Comparison of ENCODE assay signal across 9 mouse cellular contexts in genomic region chr19:23967156-23967555, GRCm38 (mm10).
A peak's percentile ranks its signal among the peaks of the same experiment; 100 is the strongest.
DNase-seq lines count a peak whose midpoint lies in the region; ATAC-seq and TF ChIP-seq lines count a peak whose summit lies in the region.
"Had no signal": no experiment of that assay in that cellular context is flagged by ENCODE, and none has a peak within 500 bp of the region (broad histone marks: within the 10 kb centered on the region; RNA-seq: fewer than 3 reads in every experiment).

No protein-coding gene starts in this region.

- no peaks in the 10 kb centered on the region for H3K27me3 ChIP-seq in liver, adult 2 months (ENCODE audit: control insufficient read depth, insufficient read depth, low read length)
- H3K27me3 ChIP-seq in liver, embryonic 12.5 days (replicated peaks), result no peaks in the 10 kb centered on the region
- H3K27me3 ChIP-seq in heart, embryonic 11.5 days (ENCODE audit: control insufficient read depth, insufficient read depth, low read length), result no peaks in the 10 kb centered on the region
- no peaks in the 10 kb centered on the region for H3K27me3 ChIP-seq in liver, postnatal 0 days (ENCODE audit: insufficient read depth, low read length)
- H3K27me3 ChIP-seq in kidney, embryonic 16.5 days (ENCODE audit: insufficient read depth, low read length), result no peaks in the 10 kb centered on the region; the same call in 1 of the 2 replicates

- no peak overlapping the region for H3K27ac ChIP-seq in liver, adult 2 months (replicated peaks; ENCODE audit: insufficient read depth, low read depth, low read length)
- H3K27ac ChIP-seq in liver, embryonic 12.5 days, result no peak overlapping the region
- H3K27ac ChIP-seq in heart, embryonic 11.5 days (ENCODE audit: low read depth, low read length), result 0 out of 2 replicates have a peak overlapping the region, but pooled peaks have one; percentile 22
- no peak overlapping the region for H3K27ac ChIP-seq in liver, postnatal 0 days (ENCODE audit: low read depth)
- H3K27ac ChIP-seq in kidney, embryonic 16.5 days (ENCODE audit: low read length), result no peak overlapping the region

- TF ChIP-seq EP300 in liver, postnatal 0 days (IDR thresholded peaks at IDR 0.05; ENCODE audit: low read depth), result no peak

- H3K4me1 ChIP-seq in liver, adult 2 months (ENCODE audit: control insufficient read depth, insufficient read depth, low read length), result no peaks in the 10 kb centered on the region
- no peaks in the 10 kb centered on the region for H3K4me1 ChIP-seq in liver, embryonic 12.5 days
- peaks cover 30% of the 10 kb centered on the region for H3K4me1 ChIP-seq in heart, embryonic 11.5 days (ENCODE audit: control insufficient read depth, insufficient read depth, low read length)
- H3K4me1 ChIP-seq in liver, postnatal 0 days (ENCODE audit: insufficient read depth), result no peaks in the 10 kb centered on the region
- peaks cover 12% of the 10 kb centered on the region for H3K4me1 ChIP-seq in kidney, embryonic 16.5 days (ENCODE audit: insufficient read depth, low read length)

- no peak for TF ChIP-seq POLR2A in liver, adult 2 months (IDR thresholded peaks at IDR 0.05; ENCODE audit: extremely low read depth, insufficient read depth, low read length)

- H3K36me3 ChIP-seq in liver, adult 2 months (ENCODE audit: control insufficient read depth, insufficient read depth, low read length), result no peaks in the 10 kb centered on the region
- no peaks in the 10 kb centered on the region for H3K36me3 ChIP-seq in liver, embryonic 12.5 days
- no peaks in the 10 kb centered on the region for H3K36me3 ChIP-seq in heart, embryonic 11.5 days (ENCODE audit: control insufficient read depth, insufficient read depth, low read length)
- H3K36me3 ChIP-seq in liver, postnatal 0 days (replicated peaks; ENCODE audit: insufficient read depth, low read length), result no peaks in the 10 kb centered on the region
- no peaks in the 10 kb centered on the region for H3K36me3 ChIP-seq in kidney, embryonic 16.5 days (ENCODE audit: insufficient read depth, low read length)

- DNase-seq in liver, adult 2 months (ENCODE audit: extremely low read depth, low read depth, low spot score), result peak; percentile 17
- peak; percentile 69 for DNase-seq in cerebellum, adult 11-12 months
- peak; percentile 56 for DNase-seq in lung, postnatal 14 days
- no peak for DNase-seq in thymus, postnatal 36 days
- DNase-seq in liver, postnatal 0 days, result no peak

- no peak for TF ChIP-seq CTCF in liver, adult 2 months (IDR thresholded peaks at IDR 0.05; ENCODE audit: low read depth, low read length)
- TF ChIP-seq CTCF in liver, postnatal 0 days (IDR thresholded peaks at IDR 0.05; ENCODE audit: low read depth), result no peak

- WGBS in liver, adult 2 months, result 61% methylated on average over 2 of the region's 2 CpGs
- 51% methylated on average over 2 of the region's 2 CpGs for WGBS in liver, embryonic 12.5 days (ENCODE audit: insufficient replicate concordance)
- 41% methylated on average over 2 of the region's 2 CpGs for WGBS in heart, embryonic 11.5 days (ENCODE audit: insufficient replicate concordance)
- 62% methylated on average over 2 of the region's 2 CpGs for WGBS in liver, postnatal 0 days (ENCODE audit: insufficient replicate concordance)
- 53% methylated on average over 2 of the region's 2 CpGs for WGBS in kidney, embryonic 16.5 days

- H3K9me3 ChIP-seq in liver, embryonic 12.5 days (replicated peaks), result no peaks in the 10 kb centered on the region
- no peaks in the 10 kb centered on the region for H3K9me3 ChIP-seq in heart, embryonic 11.5 days (replicated peaks; ENCODE audit: control insufficient read depth, low read length)
- no peaks in the 10 kb centered on the region for H3K9me3 ChIP-seq in liver, postnatal 0 days (ENCODE audit: low read length)
- H3K9me3 ChIP-seq in kidney, embryonic 16.5 days (ENCODE audit: low read length), result no peaks in the 10 kb centered on the region

- H3K4me2 ChIP-seq in liver, embryonic 12.5 days, result no peak overlapping the region
- H3K4me2 ChIP-seq in heart, embryonic 11.5 days, result no peak overlapping the region
- no peak overlapping the region for H3K4me2 ChIP-seq in liver, postnatal 0 days (ENCODE audit: low read depth, low read length)
- no peak overlapping the region for H3K4me2 ChIP-seq in kidney, embryonic 16.5 days (replicated peaks; ENCODE audit: low read depth, low read length)

- no peak overlapping the region for H3K4me3 ChIP-seq in liver, adult 2 months (ENCODE audit: insufficient read depth, low read depth, low read length)
- H3K4me3 ChIP-seq in liver, embryonic 12.5 days, result no peak overlapping the region
- no peak overlapping the region for H3K4me3 ChIP-seq in heart, embryonic 11.5 days (ENCODE audit: low read depth, low read length)
- no peak overlapping the region for H3K4me3 ChIP-seq in liver, postnatal 0 days (ENCODE audit: low read depth, low read length)
- no peak overlapping the region for H3K4me3 ChIP-seq in kidney, embryonic 16.5 days (ENCODE audit: low read length)
- H3K4me3 ChIP-seq: erythroblast, embryonic 14.5 days had no signal

- no peak overlapping the region for H3K9ac ChIP-seq in liver, adult 2 months (ENCODE audit: low read depth, low read length)
- H3K9ac ChIP-seq in liver, embryonic 12.5 days, result no peak overlapping the region
- H3K9ac ChIP-seq in heart, embryonic 11.5 days (ENCODE audit: low read depth, low read length), result no peak overlapping the region
- H3K9ac ChIP-seq in liver, postnatal 0 days (replicated peaks), result no peak overlapping the region
- H3K9ac ChIP-seq in kidney, embryonic 16.5 days (replicated peaks; ENCODE audit: low read length), result no peak overlapping the region

- no peak for ATAC-seq in liver, embryonic 12.5 days
- ATAC-seq in heart, embryonic 11.5 days (replicated peaks; ENCODE audit: insufficient number of reproducible peaks, low FRiP score, low TSS enrichment), result no peak
- no peak for ATAC-seq in liver, postnatal 0 days
- ATAC-seq in kidney, embryonic 16.5 days (ENCODE audit: low FRiP score, low TSS enrichment), result no peak

- no peaks in the 10 kb centered on the region for H3K79me2 ChIP-seq in liver, adult 2 months (ENCODE audit: control insufficient read depth, insufficient read depth, low read length)

Comparison
In these comparisons a context has a peak if more than half of its experiments do, and no peak if none do; other contexts are left out.
1. DNase-seq: peak in liver, adult 2 months (single experiment), cerebellum, adult 11-12 months (single experiment) and lung, postnatal 14 days (single experiment); none in thymus, postnatal 36 days (0 of 2) and liver, postnatal 0 days (single experiment).